Mouse (Mus musculus) heart, postnatal 0 days (tissue): ENCODE data around the gene Nxf2.

ENCODE experiments used
- CTCF ChIP-seq: IDR thresholded peaks from 2 replicates; pipeline ENCODE4 v1.5.1; 2016; ENCODE audit warnings: antibody characterized with exemption, control low read depth, low read depth
- EP300 ChIP-seq: IDR thresholded peaks from 2 replicates; pipeline ENCODE4 v1.6.1; 2016; ENCODE audit warnings: antibody characterized with exemption, low read depth

DNA sequence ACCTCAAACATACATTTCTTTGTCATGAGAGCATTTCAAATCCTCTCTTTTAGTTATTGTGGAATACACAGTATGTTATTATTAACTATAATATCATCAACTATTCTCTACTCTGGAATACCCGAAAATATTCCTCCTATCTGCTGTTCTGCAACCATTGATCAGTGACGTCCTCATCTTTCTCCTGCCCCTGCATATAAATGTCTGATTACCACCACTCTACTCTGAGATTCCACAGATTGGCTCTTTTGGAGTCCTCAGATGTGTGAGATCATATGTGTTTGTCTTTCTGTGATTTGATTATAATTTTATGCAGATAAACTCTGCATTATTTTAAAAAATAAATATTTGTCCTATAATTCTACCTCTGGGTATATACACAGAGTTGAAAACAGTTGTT is 48.8 kb downstream of the Nxf2 start:
- TF ChIP-seq CTCF: no peak
- no peak for TF ChIP-seq EP300
